Mouse (Mus musculus) thymus, adult 18-20 months (tissue): ENCODE data around the gene Gpr75.

Source experiments
- DNase-seq, 2 experiments: peaks; one replicate each; pipeline ENCODE4 v3.0.0; 2022; ENCODE audit warnings: mixed read lengths in 2 of 2

The Gpr75 gene

GRCm38 (mm10) chr11:30885171-30885871 is at the start of gene Gpr75, which contains the start of gene Asb3:
Gene Gpr75, plus strand, starts transcription at chr11:30885358.
Gene Asb3, plus strand, starts transcription at chr11:30885416.
- no peak for DNase-seq

GRCm38 (mm10) chr11:30838793-30839192 is 46.4 kb upstream of the Gpr75 start:
- no peak for DNase-seq

GRCm38 (mm10) chr11:30844355-30844754 is 40.8 kb upstream of the Gpr75 start:
- no peak for DNase-seq

GRCm38 (mm10) chr11:30872425-30872824 is 12.7 kb upstream of the Gpr75 start:
- no peak for DNase-seq

- DNase-seq: no peak
Measured at GRCm38 (mm10) chr11:30888153-30888552, 3.0 kb downstream of the Gpr75 start.

GRCm38 (mm10) chr11:30896201-30896600 is 11.0 kb downstream of the Gpr75 start:
- DNase-seq: no peak

GRCm38 (mm10) chr11:30899312-30899711 is 14.2 kb downstream of the Gpr75 start:
- no peak for DNase-seq

GRCm38 (mm10) chr11:30912311-30912710 is 27.2 kb downstream of the Gpr75 start:
- DNase-seq: no peak

- DNase-seq: no peak
Measured at GRCm38 (mm10) chr11:30920641-30921040, 35.5 kb downstream of the Gpr75 start.

GRCm38 (mm10) chr11:30923283-30923682 is 38.1 kb downstream of the Gpr75 start:
- DNase-seq: no peak

GRCm38 (mm10) chr11:30928079-30928478 is 42.9 kb downstream of the Gpr75 start:
- no peak for DNase-seq

GRCm38 (mm10) chr11:30928498-30928897 is 43.3 kb downstream of the Gpr75 start:
- DNase-seq: no peak
